Mouse (Mus musculus): Measurements from ENCODE around the gene Lrrc27.

Lrrc27 gene

GRCm38 (mm10) chr7:139246931-139247880, 34.4 kb downstream of the Lrrc27 start:
- peak in 1 of 2 experiments; percentile 75 for DNase-seq

GRCm38 (mm10) chr7:139247881-139248614, 35.3 kb downstream of the Lrrc27 start, which contains the start of gene Pwwp2b:
TSS of gene Pwwp2b (plus strand) at chr7:139248482.
- DNase-seq, result peak; percentile 87 to 91

GRCm38 (mm10) chr7:139248615-139249405, 36.0 kb downstream of the Lrrc27 start:
- DNase-seq, result no peak

GRCm38 (mm10) chr7:139249406-139250210, 36.8 kb downstream of the Lrrc27 start:
- DNase-seq, result no peak

- peak; percentile 78 to 89 for DNase-seq
These were observed 39.1 kb downstream of the Lrrc27 start for GRCm38 (mm10) chr7:139251881-139252301.

GRCm38 (mm10) chr7:139252566-139252965, 39.8 kb downstream of the Lrrc27 start:
- no peak for DNase-seq

GRCm38 (mm10) chr7:139252986-139253385, 40.2 kb downstream of the Lrrc27 start:
- DNase-seq, result peak; percentile 42 to 71

- DNase-seq, result peak in 1 of 2 experiments; percentile 47
These were observed 40.7 kb downstream of the Lrrc27 start for GRCm38 (mm10) chr7:139253462-139253861.

GRCm38 (mm10) chr7:139254626-139255025, 41.8 kb downstream of the Lrrc27 start:
- no peak for DNase-seq

- peak; percentile 75 to 92 for DNase-seq
These were observed 45.2 kb downstream of the Lrrc27 start for GRCm38 (mm10) chr7:139257752-139258542.

GRCm38 (mm10) chr7:139264337-139264736, 51.5 kb downstream of the Lrrc27 start:
- peak in 1 of 2 experiments; percentile 50 for DNase-seq

GRCm38 (mm10) chr7:139265634-139266033, 52.8 kb downstream of the Lrrc27 start:
- no peak for DNase-seq

GRCm38 (mm10) chr7:139266431-139266830, 53.6 kb downstream of the Lrrc27 start:
- DNase-seq, result no peak

GRCm38 (mm10) chr7:139266886-139267870, 54.4 kb downstream of the Lrrc27 start:
- DNase-seq, result peak; percentile 54 to 65

GRCm38 (mm10) chr7:139270738-139271137, 58.0 kb downstream of the Lrrc27 start:
- DNase-seq, result no peak

- no peak for DNase-seq
These were observed 59.1 kb downstream of the Lrrc27 start for GRCm38 (mm10) chr7:139271871-139272270.

GRCm38 (mm10) chr7:139272639-139273396, 60.0 kb downstream of the Lrrc27 start:
- peak; percentile 47 to 51 for DNase-seq

GRCm38 (mm10) chr7:139273397-139273719, 60.6 kb downstream of the Lrrc27 start:
- DNase-seq, result peak; percentile 79 to 89

GRCm38 (mm10) chr7:139275586-139275985, 62.8 kb downstream of the Lrrc27 start:
- DNase-seq, result no peak
